26 mouse cellular contexts compared by ENCODE assay signal in genomic region chr14:59827409-59827808, GRCm38 (mm10).
DNase-seq lines count a peak whose midpoint lies in the region; ATAC-seq lines count a peak whose summit lies in the region.
"Had no signal": no experiment of that assay in that cellular context is flagged by ENCODE, and none has a peak within 500 bp of the region (broad histone marks: within the 10 kb centered on the region; RNA-seq: fewer than 3 reads in every experiment).

No protein-coding gene starts in this region.

- no peak overlapping the region for H3K4me3 ChIP-seq in embryonic facial prominence, embryonic 10.5 days
- H3K4me3 ChIP-seq in embryonic facial prominence, embryonic 11.5 days (ENCODE audit: low read depth, low read length), result no peak overlapping the region
- H3K4me3 ChIP-seq in limb, embryonic 10.5 days, result no peak overlapping the region
- H3K4me3 ChIP-seq in limb, embryonic 13.5 days, result no peak overlapping the region
- H3K4me3 ChIP-seq: embryonic facial prominence, embryonic 12.5 days; forebrain, embryonic 10.5 days; forebrain, embryonic 13.5 days; heart, embryonic 12.5 days; heart, embryonic 15.5 days; hindbrain, embryonic 10.5 days; hindbrain, embryonic 13.5 days had no signal

- no peaks in the 10 kb centered on the region for H3K27me3 ChIP-seq in embryonic facial prominence, embryonic 10.5 days (replicated peaks; ENCODE audit: low read depth, poor library complexity, severe bottlenecking)
- no peaks in the 10 kb centered on the region for H3K27me3 ChIP-seq in embryonic facial prominence, embryonic 11.5 days (ENCODE audit: control insufficient read depth, insufficient read depth, low read length)
- H3K27me3 ChIP-seq in limb, embryonic 10.5 days (ENCODE audit: low read depth, poor library complexity, severe bottlenecking), result no peaks in the 10 kb centered on the region
- H3K27me3 ChIP-seq in limb, embryonic 13.5 days, result peaks cover 13% of the 10 kb centered on the region; the same call in 1 of the 2 replicates
- H3K27me3 ChIP-seq: embryonic facial prominence, embryonic 12.5 days; heart, embryonic 12.5 days; heart, embryonic 15.5 days; hindbrain, embryonic 13.5 days had no signal

- peak; percentile 35 for DNase-seq in embryonic facial prominence, embryonic 10.5 days (ENCODE audit: low spot score)
- peak; percentile 36 for DNase-seq in embryonic facial prominence, embryonic 11.5 days (ENCODE audit: low spot score)
- DNase-seq in limb, embryonic 10.5 days (ENCODE audit: low spot score), result no peak
- DNase-seq in urinary bladder, postnatal 4 days (ENCODE audit: low spot score in 2 of 2), result no peak
- no peak for DNase-seq in kidney, postnatal 14 days
- DNase-seq in kidney, adult 18-20 months, result no peak
- DNase-seq: adrenal gland, adult 2 months; adrenal gland, postnatal 14 days; cerebellum, adult 11-12 months; cerebellum, adult 8-10 months; cerebellum, postnatal 14 days; gastrocnemius, postnatal 25 days; heart, postnatal 10 days; heart, postnatal 36 days had no signal

- H3K4me2 ChIP-seq in embryonic facial prominence, embryonic 11.5 days (ENCODE audit: low read depth, low read length), result no peak overlapping the region
- no peak overlapping the region for H3K4me2 ChIP-seq in limb, embryonic 13.5 days (replicated peaks)
- H3K4me2 ChIP-seq: embryonic facial prominence, embryonic 12.5 days; forebrain, embryonic 13.5 days; heart, embryonic 12.5 days; heart, embryonic 15.5 days; hindbrain, embryonic 13.5 days had no signal

- ATAC-seq in embryonic facial prominence, embryonic 11.5 days (replicated peaks; ENCODE audit: insufficient number of reproducible peaks, low FRiP score, low TSS enrichment, low read depth), result 0 out of 2 replicates have a peak, but pooled peaks have one; percentile 44
- ATAC-seq in limb, embryonic 13.5 days (ENCODE audit: low FRiP score, low read depth), result peak; percentile 75; the same call in 1 of the 2 replicates
- ATAC-seq in erythroblast, adult 5-6 weeks (replicated peaks; ENCODE audit: low FRiP score, poor library complexity, severe bottlenecking), result no peak
- ATAC-seq: CD4-positive, CD25-positive, alpha-beta regulatory T cell, adult 4 months; forebrain, embryonic 13.5 days; forebrain, embryonic 16.5 days; hindbrain, embryonic 16.5 days had no signal

- 45% methylated on average over 5 of the region's 5 CpGs for WGBS in embryonic facial prominence, embryonic 10.5 days
- WGBS in embryonic facial prominence, embryonic 11.5 days, result 39% methylated on average over 5 of the region's 5 CpGs
- 74% methylated on average over 5 of the region's 5 CpGs for WGBS in limb, embryonic 10.5 days
- 17% methylated on average over 5 of the region's 5 CpGs for whole genome bisulfite sequencing in limb, embryonic 13.5 days

- 0 out of 2 replicates have a peak overlapping the region, but pooled peaks have one; percentile 35 for H3K27ac ChIP-seq in embryonic facial prominence, embryonic 10.5 days (replicated peaks)
- H3K27ac ChIP-seq in embryonic facial prominence, embryonic 11.5 days (replicated peaks; ENCODE audit: low read depth, low read length), result no peak overlapping the region
- H3K27ac ChIP-seq in limb, embryonic 10.5 days, result peak overlapping the region; percentile 32; the same call in 1 of the 2 replicates
- H3K27ac ChIP-seq in limb, embryonic 13.5 days, result 0 out of 2 replicates have a peak overlapping the region, but pooled peaks have one; percentile 29
- H3K27ac ChIP-seq: embryonic facial prominence, embryonic 12.5 days; forebrain, embryonic 10.5 days; forebrain, embryonic 13.5 days; heart, embryonic 15.5 days; hindbrain, embryonic 10.5 days; hindbrain, embryonic 13.5 days had no signal

- H3K4me1 ChIP-seq in embryonic facial prominence, embryonic 10.5 days, result peaks cover 10% of the 10 kb centered on the region
- no peaks in the 10 kb centered on the region for H3K4me1 ChIP-seq in embryonic facial prominence, embryonic 11.5 days (ENCODE audit: control insufficient read depth, insufficient read depth, low read length)
- peaks cover 17% of the 10 kb centered on the region for H3K4me1 ChIP-seq in limb, embryonic 10.5 days
- peaks cover 30% of the 10 kb centered on the region for H3K4me1 ChIP-seq in limb, embryonic 13.5 days
- H3K4me1 ChIP-seq: forebrain, embryonic 10.5 days; forebrain, embryonic 13.5 days; hindbrain, embryonic 13.5 days had no signal

- H3K9ac ChIP-seq in embryonic facial prominence, embryonic 11.5 days (replicated peaks; ENCODE audit: low read length), result no peak overlapping the region
- H3K9ac ChIP-seq in limb, embryonic 13.5 days, result no peak overlapping the region
- H3K9ac ChIP-seq: embryonic facial prominence, embryonic 12.5 days; forebrain, embryonic 13.5 days; heart, embryonic 12.5 days; heart, embryonic 15.5 days; hindbrain, embryonic 13.5 days had no signal

- no peaks in the 10 kb centered on the region for H3K9me3 ChIP-seq in embryonic facial prominence, embryonic 10.5 days
- H3K9me3 ChIP-seq in embryonic facial prominence, embryonic 11.5 days (replicated peaks; ENCODE audit: control insufficient read depth, low read length), result no peaks in the 10 kb centered on the region
- H3K9me3 ChIP-seq in limb, embryonic 10.5 days (replicated peaks), result no peaks in the 10 kb centered on the region
- H3K9me3 ChIP-seq in limb, embryonic 13.5 days, result no peaks in the 10 kb centered on the region
- H3K9me3 ChIP-seq: embryonic facial prominence, embryonic 12.5 days; forebrain, embryonic 10.5 days; forebrain, embryonic 13.5 days; heart, embryonic 12.5 days; heart, embryonic 15.5 days; hindbrain, embryonic 10.5 days; hindbrain, embryonic 13.5 days had no signal

- H3K36me3 ChIP-seq in embryonic facial prominence, embryonic 10.5 days (replicated peaks), result no peaks in the 10 kb centered on the region
- H3K36me3 ChIP-seq in embryonic facial prominence, embryonic 11.5 days (replicated peaks; ENCODE audit: control insufficient read depth, insufficient read depth, low read depth, low read length), result no peaks in the 10 kb centered on the region
- H3K36me3 ChIP-seq in limb, embryonic 10.5 days, result no peaks in the 10 kb centered on the region
- H3K36me3 ChIP-seq in limb, embryonic 13.5 days, result no peaks in the 10 kb centered on the region
- H3K36me3 ChIP-seq: embryonic facial prominence, embryonic 12.5 days; forebrain, embryonic 10.5 days; heart, embryonic 12.5 days; heart, embryonic 15.5 days; hindbrain, embryonic 10.5 days; hindbrain, embryonic 13.5 days had no signal

Comparison
In these comparisons a context has a peak if more than half of its experiments do, and no peak if none do; other contexts are left out.
1. DNase-seq: peak in embryonic facial prominence, embryonic 10.5 days (single experiment) and embryonic facial prominence, embryonic 11.5 days (single experiment); none in limb, embryonic 10.5 days (single experiment), urinary bladder, postnatal 4 days (0 of 2), kidney, postnatal 14 days (single experiment) and kidney, adult 18-20 months (single experiment).